Mouse (Mus musculus): Measurements from ENCODE around the gene Doc2g.

DNA sequence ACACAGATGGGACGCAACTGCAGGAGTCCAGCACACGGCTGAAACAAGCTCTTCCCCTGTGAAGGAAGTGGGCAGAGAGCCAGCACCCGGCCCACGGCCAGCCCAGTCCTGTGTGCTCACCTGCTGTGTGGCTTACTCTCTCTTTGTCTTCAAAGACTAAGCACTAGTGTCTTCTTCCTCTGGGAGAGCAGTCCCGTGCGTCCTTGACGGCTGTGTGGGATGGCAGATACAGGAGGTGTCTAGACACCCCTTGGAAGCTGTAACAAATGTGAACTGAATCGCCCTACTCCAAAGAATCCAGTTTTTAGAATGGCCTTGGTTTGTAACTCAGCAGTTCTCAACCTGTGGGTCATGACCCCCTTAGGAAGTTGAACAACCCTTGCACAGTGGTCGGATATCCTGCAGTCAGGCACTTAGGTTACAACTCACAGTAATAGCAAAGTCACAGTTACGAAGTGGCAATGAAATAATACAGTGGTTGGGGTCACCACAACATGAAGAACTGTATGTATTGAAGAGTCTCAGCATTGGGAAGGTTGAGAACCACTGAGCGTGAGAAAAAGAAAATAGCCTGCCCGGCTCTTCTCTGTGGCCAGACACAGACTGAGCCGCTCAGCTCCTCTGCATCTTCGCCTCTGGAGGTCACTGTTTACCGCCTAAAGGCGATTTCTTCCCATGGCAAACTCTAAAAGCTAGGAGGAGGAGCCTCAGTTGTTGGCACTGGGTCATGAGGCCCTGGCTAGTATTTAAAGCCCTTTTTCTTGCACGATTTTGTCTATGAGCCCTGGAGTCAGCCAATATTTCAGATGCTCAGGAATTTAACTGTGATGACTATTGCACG, 15.8 kb downstream of the Doc2g start:
- no peak for TF ChIP-seq GATA1 (IDR thresholded peaks at IDR 0.05; ENCODE audit: low read length)
- no peak for TF ChIP-seq TAL1 (IDR thresholded peaks at IDR 0.05; ENCODE audit: low read length)

All from erythroblast, embryonic 14.5 days (primary cell).